Mouse (Mus musculus): ENCODE measurements around the gene Ampd3.

Ampd3 gene

GRCm38 (mm10) chr7:110794722-110795121 is 26.7 kb downstream of the Ampd3 start:
- in situ Hi-C loops (cut with MboI; ENCODE audit: low sequenced_read_pairs): loop anchor here (5.0 kb wide), 1 partner anchor 67 kb away; no protein-coding TSS in a partner anchor

GRCm38 (mm10) chr7:110796367-110797051 is 28.5 kb downstream of the Ampd3 start:
- in situ Hi-C loops (cut with MboI; ENCODE audit: low sequenced_read_pairs): no loop called here

GRCm38 (mm10) chr7:110797722-110798409 is 29.9 kb downstream of the Ampd3 start:
- in situ Hi-C loops (cut with MboI; ENCODE audit: low sequenced_read_pairs): no loop called here

GRCm38 (mm10) chr7:110801028-110801427 is 33.0 kb downstream of the Ampd3 start:
- in situ Hi-C loops (cut with MboI; ENCODE audit: low sequenced_read_pairs): no loop called here

GRCm38 (mm10) chr7:110803131-110803530 is 35.1 kb downstream of the Ampd3 start:
- in situ Hi-C loops (cut with MboI; ENCODE audit: low sequenced_read_pairs): no loop called here

GRCm38 (mm10) chr7:110804266-110804665 is 36.3 kb downstream of the Ampd3 start:
- in situ Hi-C loops (cut with MboI; ENCODE audit: low sequenced_read_pairs): no loop called here

- in situ Hi-C loops (cut with MboI; ENCODE audit: low sequenced_read_pairs): no loop called here
Measured at GRCm38 (mm10) chr7:110807460-110808030, 39.5 kb downstream of the Ampd3 start.

GRCm38 (mm10) chr7:110808962-110809361 is 41.0 kb downstream of the Ampd3 start:
- in situ Hi-C loops (cut with MboI; ENCODE audit: low sequenced_read_pairs): no loop called here

GRCm38 (mm10) chr7:110809585-110810557 is 41.9 kb downstream of the Ampd3 start:
- in situ Hi-C loops (cut with MboI; ENCODE audit: low sequenced_read_pairs): no loop called here

- in situ Hi-C loops (cut with MboI; ENCODE audit: low sequenced_read_pairs): no loop called here
Measured at GRCm38 (mm10) chr7:110810995-110811394, 43.0 kb downstream of the Ampd3 start.

- in situ Hi-C loops (cut with MboI; ENCODE audit: low sequenced_read_pairs): no loop called here
Measured at GRCm38 (mm10) chr7:110811529-110811928, 43.5 kb downstream of the Ampd3 start.

GRCm38 (mm10) chr7:110813983-110814382 is 46.0 kb downstream of the Ampd3 start:
- in situ Hi-C loops (cut with MboI; ENCODE audit: low sequenced_read_pairs): no loop called here

- in situ Hi-C loops (cut with MboI; ENCODE audit: low sequenced_read_pairs): no loop called here
Measured at GRCm38 (mm10) chr7:110816037-110816436, 48.0 kb downstream of the Ampd3 start.

GRCm38 (mm10) chr7:110818206-110818605 is 50.2 kb downstream of the Ampd3 start:
- in situ Hi-C loops (cut with MboI; ENCODE audit: low sequenced_read_pairs): no loop called here

GRCm38 (mm10) chr7:110818787-110819350 is 50.9 kb downstream of the Ampd3 start:
- in situ Hi-C loops (cut with MboI; ENCODE audit: low sequenced_read_pairs): no loop called here

GRCm38 (mm10) chr7:110821068-110821467 is 53.1 kb downstream of the Ampd3 start:
- in situ Hi-C loops (cut with MboI; ENCODE audit: low sequenced_read_pairs): no loop called here

GRCm38 (mm10) chr7:110821653-110822052 is 53.6 kb downstream of the Ampd3 start:
- in situ Hi-C loops (cut with MboI; ENCODE audit: low sequenced_read_pairs): no loop called here

GRCm38 (mm10) chr7:110822055-110822454 is 54.0 kb downstream of the Ampd3 start:
- in situ Hi-C loops (cut with MboI; ENCODE audit: low sequenced_read_pairs): no loop called here

- in situ Hi-C loops (cut with MboI; ENCODE audit: low sequenced_read_pairs): no loop called here
Measured at GRCm38 (mm10) chr7:110823076-110823475, 55.1 kb downstream of the Ampd3 start.

GRCm38 (mm10) chr7:110823593-110823992 is 55.6 kb downstream of the Ampd3 start:
- in situ Hi-C loops (cut with MboI; ENCODE audit: low sequenced_read_pairs): no loop called here

Data from CH12F3 (cell line).